Mouse (Mus musculus): ENCODE results near the gene Gstz1. TPM values are rescaled to one million over a fixed set of nuclear protein-coding genes. Genes with fewer than 3 reads are reported as not detected.
"Not testable (repeated sequence)": the region's sequence is repeated elsewhere in the genome, so short reads cannot be mapped to it uniquely, and the experiment has no call there.

Gene Gstz1
- polyA plus RNA-seq, 1 experiment from 2014 or later, result 42.7 TPM

DNA sequence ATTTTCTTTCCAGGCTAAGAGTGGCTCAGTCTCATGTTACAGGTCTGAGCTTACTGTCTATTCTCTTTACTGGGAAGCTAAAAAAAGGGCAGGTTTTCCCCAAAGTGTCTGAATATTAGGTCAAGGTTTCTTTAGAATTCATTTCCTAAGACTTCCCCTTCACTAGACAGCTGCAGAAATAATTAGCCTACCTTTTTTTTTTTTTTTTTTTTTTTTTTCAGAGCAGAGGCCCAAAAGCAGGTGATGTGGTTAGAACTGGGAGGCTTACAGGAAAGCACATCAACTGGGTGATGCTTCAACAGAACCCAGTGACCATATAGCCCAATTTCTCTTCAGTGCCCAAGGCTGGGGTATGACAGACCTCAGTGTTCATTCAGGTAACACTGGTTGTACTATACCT, 49.3 kb downstream of the Gstz1 start:
- no peak overlapping the region for H3K27ac ChIP-seq (replicated peaks in 1 of 2; ENCODE audit: control insufficient read depth in 1 of 2, insufficient read depth in 1 of 2, low read depth in 2 of 2, low read length in 2 of 2)
- no peak overlapping the region for H3K9ac ChIP-seq (ENCODE audit: low read length)
- no peak for ATAC-seq (ENCODE audit: insufficient number of reproducible peaks, insufficient read depth, low FRiP score, low read depth)
- H3K4me1 ChIP-seq (ENCODE audit: control insufficient read depth in 2 of 2, insufficient read depth in 2 of 2, low read length in 2 of 2), result peaks cover 0 to 7% of the 10 kb centered on the region in 2 experiments; a peak in 3 of 4 replicates
- no peaks in the 10 kb centered on the region for H3K9me3 ChIP-seq (ENCODE audit: control insufficient read depth, low read length)
- no peaks in the 10 kb centered on the region for H3K36me3 ChIP-seq (ENCODE audit: control insufficient read depth, insufficient read depth, low read length)
- no peak overlapping the region for H3K4me2 ChIP-seq (ENCODE audit: low read length)
- no peaks in the 10 kb centered on the region for H3K27me3 ChIP-seq (ENCODE audit: control insufficient read depth, insufficient read depth, low read length)
- H3K4me3 ChIP-seq (ENCODE audit: control insufficient read depth in 1 of 2, insufficient read depth in 1 of 2, low read depth in 1 of 2, low read length in 2 of 2), result no peak overlapping the region

DNA sequence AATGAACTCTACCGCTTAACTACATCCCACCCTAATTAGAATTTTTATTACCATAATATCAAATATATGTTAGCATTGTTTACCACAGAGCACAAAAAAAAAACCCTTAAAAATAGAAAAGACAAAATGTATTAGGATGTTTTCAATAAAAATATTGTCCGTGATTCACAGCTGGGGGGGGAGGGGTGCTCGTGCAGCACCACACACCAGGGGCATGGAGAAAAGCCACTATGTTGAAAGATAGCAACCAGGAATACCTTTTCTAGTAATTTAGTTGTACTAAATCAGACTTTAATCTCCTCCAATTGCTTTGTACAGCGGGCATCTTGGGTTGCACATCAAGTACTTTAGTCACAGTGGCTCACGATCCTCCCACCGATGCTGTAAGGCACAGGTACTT, 51.8 kb downstream of the Gstz1 start:
- no peaks in the 10 kb centered on the region for H3K36me3 ChIP-seq (ENCODE audit: control insufficient read depth, insufficient read depth, low read length)
- H3K9me3 ChIP-seq (ENCODE audit: control insufficient read depth, low read length), result no peaks in the 10 kb centered on the region
- peak overlapping the region; percentile 64 for H3K4me2 ChIP-seq (ENCODE audit: low read length)
- peak overlapping the region in 1 of 2 experiments; percentile 67; a peak in 1 of 4 replicates for H3K4me3 ChIP-seq (ENCODE audit: control insufficient read depth in 1 of 2, insufficient read depth in 1 of 2, low read depth in 1 of 2, low read length in 2 of 2)
- peaks cover 0 to 7% of the 10 kb centered on the region in 2 experiments; a peak in 3 of 4 replicates for H3K4me1 ChIP-seq (ENCODE audit: control insufficient read depth in 2 of 2, insufficient read depth in 2 of 2, low read length in 2 of 2)
- H3K27me3 ChIP-seq (ENCODE audit: control insufficient read depth, insufficient read depth, low read length), result no peaks in the 10 kb centered on the region
- H3K9ac ChIP-seq (ENCODE audit: low read length), result peak overlapping the region; percentile 83; the same call in 1 of the 2 replicates
- ATAC-seq (ENCODE audit: insufficient number of reproducible peaks, insufficient read depth, low FRiP score, low read depth), result no peak
- WGBS, result 60% methylated on average over 6 of the region's 6 CpGs
- H3K27ac ChIP-seq (replicated peaks in 1 of 2; ENCODE audit: control insufficient read depth in 1 of 2, insufficient read depth in 1 of 2, low read depth in 2 of 2, low read length in 2 of 2), result no peak overlapping the region

DNA sequence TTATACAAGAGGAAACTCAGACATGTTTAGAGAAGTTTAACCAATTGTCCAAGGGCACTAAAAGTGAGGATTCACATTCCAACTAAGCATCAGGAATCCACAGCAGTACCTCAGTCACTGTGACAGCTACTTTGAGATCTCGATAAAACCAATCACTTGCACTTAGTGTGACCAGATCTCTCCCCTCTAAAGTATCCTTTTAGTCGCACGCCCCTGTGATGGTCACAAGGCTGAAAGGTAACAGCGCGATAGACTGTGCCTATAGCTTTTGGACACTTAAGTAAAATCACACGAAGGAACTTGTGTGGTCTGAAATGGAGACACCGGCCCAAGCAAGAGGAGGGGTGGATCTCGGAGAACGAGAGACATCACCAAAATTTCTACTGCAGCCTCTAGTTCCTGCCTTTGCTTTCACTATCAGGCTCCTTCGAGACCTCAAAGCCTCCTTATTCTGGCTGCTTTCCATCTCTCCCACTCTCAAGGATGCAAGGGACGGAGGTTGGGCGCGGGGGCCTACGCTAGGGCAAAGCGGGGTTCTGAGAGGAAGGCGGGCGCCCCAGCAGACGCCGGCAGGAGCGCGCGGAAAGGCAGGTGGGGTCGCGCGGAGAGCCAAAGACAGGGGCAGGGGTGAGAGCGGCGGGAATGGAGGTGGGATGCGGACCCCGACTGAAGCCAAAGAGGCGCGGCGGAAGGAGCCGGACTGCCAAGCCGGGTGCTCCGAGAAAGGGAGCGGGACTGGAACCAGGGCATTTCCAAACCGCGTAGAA, 52.4 kb downstream of the Gstz1 start, which contains the start of gene Samd15:
TSS of gene Samd15 (plus strand) at position 518 of the 767 bp plus-strand sequence.
- Histone ChIP-seq H3K4me3 (ENCODE audit: control insufficient read depth in 1 of 2, insufficient read depth in 1 of 2, low read depth in 1 of 2, low read length in 2 of 2) (peak within 1 kb of the TSS; percentile 67 to 80), H3K9ac (ENCODE audit: low read length) (peak within 1 kb of the TSS; percentile 83), H3K36me3 (ENCODE audit: control insufficient read depth, insufficient read depth, low read length) (no peaks in the 10 kb centered on the region), H3K9me3 (ENCODE audit: control insufficient read depth, low read length) (no peaks in the 10 kb centered on the region), H3K27ac (replicated peaks in 1 of 2; ENCODE audit: control insufficient read depth in 1 of 2, insufficient read depth in 1 of 2, low read depth in 2 of 2, low read length in 2 of 2) (no peak within 1 kb of the TSS), H3K4me1 (ENCODE audit: control insufficient read depth in 2 of 2, insufficient read depth in 2 of 2, low read length in 2 of 2) (peaks cover 0 to 7% of the 10 kb centered on the region in 2 experiments; a peak in 3 of 4 replicates), H3K4me2 (ENCODE audit: low read length) (peak within 1 kb of the TSS; percentile 64), H3K27me3 (ENCODE audit: control insufficient read depth, insufficient read depth, low read length) (no peaks in the 10 kb centered on the region)
- ATAC-seq (ENCODE audit: insufficient number of reproducible peaks, insufficient read depth, low FRiP score, low read depth), result peak; percentile 32
- under 1% methylated on average over 37 of the region's 38 CpGs for WGBS

DNA sequence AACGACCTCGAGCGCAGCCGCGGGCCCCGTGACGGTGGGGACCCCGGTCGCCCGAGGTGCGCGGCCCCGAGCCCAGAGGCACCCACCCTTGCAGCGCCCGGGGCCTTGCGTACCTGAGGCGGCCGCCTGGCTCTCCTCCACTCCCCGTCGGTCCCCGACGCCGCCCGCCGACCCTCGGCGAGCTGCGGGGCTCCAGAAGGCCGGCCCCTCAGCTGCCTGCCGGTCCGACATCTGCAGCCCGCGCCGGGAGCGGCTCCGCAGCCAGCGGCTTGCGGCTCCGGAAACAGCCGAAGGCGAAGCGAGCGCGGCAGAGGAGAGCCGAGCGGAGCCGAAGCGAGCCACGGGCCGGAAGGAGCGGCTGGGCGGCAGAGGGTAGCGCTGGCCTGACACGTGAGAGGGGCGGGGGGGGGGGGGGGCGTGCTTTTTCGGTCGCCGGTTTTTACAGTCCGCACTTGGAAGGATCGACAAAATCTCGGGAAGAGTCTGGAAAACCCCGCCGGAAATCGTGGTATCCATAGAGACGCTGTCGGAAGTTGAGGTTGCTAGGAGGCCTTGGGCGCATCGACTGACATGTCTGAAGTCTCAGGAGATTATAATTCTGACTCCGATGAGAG, 53.1 kb downstream of the Gstz1 start, which contains the start of gene Tmed8:
TSS of gene Tmed8 (minus strand) at position 482 of the 614 bp plus-strand sequence.
- Histone ChIP-seq H3K27me3 (ENCODE audit: control insufficient read depth, insufficient read depth, low read length) (no peaks in the 10 kb centered on the region), H3K9me3 (ENCODE audit: control insufficient read depth, low read length) (no peaks in the 10 kb centered on the region), H3K36me3 (ENCODE audit: control insufficient read depth, insufficient read depth, low read length) (no peaks in the 10 kb centered on the region), H3K4me1 (ENCODE audit: control insufficient read depth in 2 of 2, insufficient read depth in 2 of 2, low read length in 2 of 2) (peaks cover 0 to 7% of the 10 kb centered on the region in 2 experiments; a peak in 3 of 4 replicates), H3K27ac (replicated peaks in 1 of 2; ENCODE audit: control insufficient read depth in 1 of 2, insufficient read depth in 1 of 2, low read depth in 2 of 2, low read length in 2 of 2) (no peak within 1 kb of the TSS), H3K4me3 (ENCODE audit: control insufficient read depth in 1 of 2, insufficient read depth in 1 of 2, low read depth in 1 of 2, low read length in 2 of 2) (peak within 1 kb of the TSS; percentile 67 to 80), H3K4me2 (ENCODE audit: low read length) (peak within 1 kb of the TSS; percentile 64), H3K9ac (ENCODE audit: low read length) (peak within 1 kb of the TSS; percentile 83)
- ATAC-seq (ENCODE audit: insufficient number of reproducible peaks, insufficient read depth, low FRiP score, low read depth), result peak; percentile 85
- under 1% methylated on average over 46 of the region's 70 CpGs for WGBS

DNA sequence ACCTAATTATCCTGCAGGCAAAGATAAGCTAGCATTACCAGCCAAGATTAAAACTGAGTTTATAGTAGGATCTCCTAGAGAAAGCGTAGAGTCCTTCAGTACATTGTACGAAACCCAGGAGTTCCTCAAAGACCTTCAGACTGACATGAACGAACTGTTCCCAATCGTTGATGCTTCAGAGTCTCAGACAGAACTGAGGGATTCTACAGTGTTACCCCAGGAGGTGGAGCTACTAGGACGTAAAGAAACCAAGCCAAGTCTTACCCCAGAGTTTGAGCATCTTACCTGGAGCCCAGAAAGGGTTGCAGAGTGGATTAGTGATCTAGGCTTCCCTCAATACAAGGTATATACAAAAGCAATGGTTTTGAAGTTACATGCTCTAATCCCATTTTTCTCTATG, 54.7 kb downstream of the Gstz1 start:
- 62% methylated on average over 5 of the region's 5 CpGs for WGBS

DNA sequence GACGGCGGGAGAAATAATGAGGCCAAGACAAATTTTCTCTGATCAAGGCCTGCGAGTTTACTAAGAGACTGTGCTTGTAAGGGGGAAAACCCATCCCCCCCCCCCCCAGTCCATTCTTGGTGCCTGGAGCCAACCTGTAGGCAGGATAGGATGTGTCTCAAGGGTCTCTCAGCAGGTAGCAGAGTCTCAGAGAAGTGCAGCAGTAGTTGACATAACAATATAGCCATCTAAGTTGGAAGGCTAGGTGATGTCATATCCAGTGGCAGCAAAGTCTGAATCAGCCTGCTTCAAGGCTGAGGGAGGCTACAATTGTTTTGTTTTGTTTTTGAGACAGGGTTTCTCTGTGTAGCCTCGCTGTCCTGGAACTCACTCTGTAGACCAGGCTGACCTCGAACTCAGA, 58.8 kb downstream of the Gstz1 start:
- H3K9me3 ChIP-seq (ENCODE audit: control insufficient read depth, low read length); H3K4me2 ChIP-seq (ENCODE audit: low read length); H3K36me3 ChIP-seq (ENCODE audit: control insufficient read depth, insufficient read depth, low read length); H3K4me3 ChIP-seq (ENCODE audit: control insufficient read depth in 1 of 2, insufficient read depth in 1 of 2, low read depth in 1 of 2, low read length in 2 of 2); H3K9ac ChIP-seq (ENCODE audit: low read length); ATAC-seq (ENCODE audit: insufficient number of reproducible peaks, insufficient read depth, low FRiP score, low read depth); H3K27ac ChIP-seq (replicated peaks in 1 of 2; ENCODE audit: control insufficient read depth in 1 of 2, insufficient read depth in 1 of 2, low read depth in 2 of 2, low read length in 2 of 2); H3K4me1 ChIP-seq (ENCODE audit: control insufficient read depth in 2 of 2, insufficient read depth in 2 of 2, low read length in 2 of 2); H3K27me3 ChIP-seq (ENCODE audit: control insufficient read depth, insufficient read depth, low read length): not testable (repeated sequence)
- WGBS, result 82% methylated on average over 5 of the region's 5 CpGs

More for the DNA sequence above, 54.7 kb downstream of the Gstz1 start:
- H3K4me3 ChIP-seq (ENCODE audit: control insufficient read depth in 1 of 2, insufficient read depth in 1 of 2, low read depth in 1 of 2, low read length in 2 of 2), result no peak overlapping the region
- H3K36me3 ChIP-seq (ENCODE audit: control insufficient read depth, insufficient read depth, low read length), result no peaks in the 10 kb centered on the region
- peaks cover 0 to 7% of the 10 kb centered on the region in 2 experiments; a peak in 3 of 4 replicates for H3K4me1 ChIP-seq (ENCODE audit: control insufficient read depth in 2 of 2, insufficient read depth in 2 of 2, low read length in 2 of 2)
- no peak overlapping the region for H3K27ac ChIP-seq (replicated peaks in 1 of 2; ENCODE audit: control insufficient read depth in 1 of 2, insufficient read depth in 1 of 2, low read depth in 2 of 2, low read length in 2 of 2)
- H3K9me3 ChIP-seq (ENCODE audit: control insufficient read depth, low read length), result no peaks in the 10 kb centered on the region
- H3K27me3 ChIP-seq (ENCODE audit: control insufficient read depth, insufficient read depth, low read length), result no peaks in the 10 kb centered on the region
- no peak overlapping the region for H3K4me2 ChIP-seq (ENCODE audit: low read length)
- ATAC-seq (ENCODE audit: insufficient number of reproducible peaks, insufficient read depth, low FRiP score, low read depth), result no peak
- H3K9ac ChIP-seq (ENCODE audit: low read length), result no peak overlapping the region

DNA sequence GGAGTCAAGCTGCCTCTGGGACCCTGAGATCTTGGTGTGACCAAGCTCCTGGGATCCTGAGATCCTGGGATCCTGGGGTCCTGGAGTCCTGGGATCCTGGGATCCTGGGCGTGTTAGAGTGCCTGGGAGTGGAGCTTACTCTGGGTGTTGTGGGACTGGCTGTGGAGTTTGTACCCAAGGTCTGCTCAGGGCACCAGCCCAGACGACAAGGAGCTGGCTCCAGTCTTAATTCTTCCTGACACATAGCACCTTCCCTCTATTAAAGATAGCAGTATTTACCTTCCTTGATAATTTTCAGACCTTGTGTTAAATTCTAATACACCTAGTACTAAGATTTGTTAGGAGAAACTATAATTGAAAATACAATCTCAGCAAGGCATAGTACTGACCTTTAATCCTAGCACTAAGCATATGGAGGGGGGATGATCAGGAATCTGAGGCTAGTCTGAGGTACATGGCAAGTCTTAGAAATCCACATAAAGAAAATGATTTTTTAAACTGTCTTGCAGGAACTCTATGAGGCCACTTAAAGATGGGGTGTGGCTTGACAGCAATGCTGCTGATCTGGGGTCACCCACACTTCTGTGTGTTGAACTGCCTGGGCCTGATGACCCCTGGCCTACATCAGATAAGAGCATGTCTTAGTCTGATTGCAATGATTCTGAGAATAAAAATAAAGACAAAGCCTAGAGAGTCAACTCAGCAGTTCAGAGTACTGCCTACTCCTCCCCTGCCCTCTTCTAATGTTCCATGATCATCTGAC, 66.1 kb downstream of the Gstz1 start:
- 41% methylated on average over 2 of the region's 2 CpGs for WGBS
- H3K9me3 ChIP-seq (ENCODE audit: control insufficient read depth, low read length), result no peaks in the 10 kb centered on the region
- no peak overlapping the region for H3K27ac ChIP-seq (replicated peaks in 1 of 2; ENCODE audit: control insufficient read depth in 1 of 2, insufficient read depth in 1 of 2, low read depth in 2 of 2, low read length in 2 of 2)
- H3K9ac ChIP-seq (ENCODE audit: low read length), result no peak overlapping the region
- H3K4me1 ChIP-seq (ENCODE audit: control insufficient read depth in 2 of 2, insufficient read depth in 2 of 2, low read length in 2 of 2), result no peaks in the 10 kb centered on the region
- H3K4me3 ChIP-seq (ENCODE audit: control insufficient read depth in 1 of 2, insufficient read depth in 1 of 2, low read depth in 1 of 2, low read length in 2 of 2), result no peak overlapping the region
- H3K36me3 ChIP-seq (ENCODE audit: control insufficient read depth, insufficient read depth, low read length), result no peaks in the 10 kb centered on the region
- no peaks in the 10 kb centered on the region for H3K27me3 ChIP-seq (ENCODE audit: control insufficient read depth, insufficient read depth, low read length)
- ATAC-seq (ENCODE audit: insufficient number of reproducible peaks, insufficient read depth, low FRiP score, low read depth), result no peak
- no peak overlapping the region for H3K4me2 ChIP-seq (ENCODE audit: low read length)
